Mouse (Mus musculus) bone marrow macrophage, adult 2 months (primary cell): ENCODE results near the gene Aqp1.

Experiments
- CTCF ChIP-seq: IDR thresholded peaks from 2 replicates; pipeline ENCODE4 v1.5.1; 2012; ENCODE audit warnings: low read depth, mild to moderate bottlenecking, low read length, moderate library complexity
- POLR2A ChIP-seq: IDR thresholded peaks from 2 replicates; pipeline ENCODE4 v1.6.1; 2012; ENCODE audit warnings: mild to moderate bottlenecking, low read depth, low read length, borderline replicate concordance

DNA sequence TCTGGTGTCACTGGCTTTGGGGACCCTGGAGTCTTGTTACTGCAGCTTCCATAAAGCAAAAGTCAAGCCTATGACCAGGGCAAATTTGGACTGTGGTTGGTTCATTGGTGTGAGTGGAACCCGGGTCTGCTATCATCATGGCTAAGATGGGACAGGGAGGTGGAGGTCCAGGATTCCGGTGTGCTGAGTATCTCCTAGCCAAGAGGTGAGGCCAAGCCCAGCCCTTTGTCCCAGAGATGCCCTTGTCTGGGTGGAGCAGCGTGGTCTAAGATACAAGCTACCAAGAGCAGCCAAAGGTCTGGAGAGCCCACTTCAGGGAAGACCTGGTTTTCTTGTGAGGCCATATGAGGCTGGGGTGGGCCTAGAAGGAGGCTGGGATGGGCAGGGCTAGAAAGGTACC, 17.6 kb upstream of the Aqp1 start:
- TF ChIP-seq POLR2A (no peak), CTCF (no peak)
